Mouse (Mus musculus) midbrain, embryonic 11.5 days (tissue): ENCODE results near the gene Naxe. TPM values are rescaled to one million over a fixed set of nuclear protein-coding genes. Genes with fewer than 3 reads are reported as not detected.

Experiments
- ATAC-seq: fragments of 200-750 bp; cut with Nextera tagmentation; 2 replicates; pipeline ENCODE4 v1.8.0; 2017; ENCODE audit warnings: moderate TSS enrichment, moderate library complexity; ENCODE audit not compliant: low FRiP score
- DNase-seq: peaks from one replicate; pipeline ENCODE4 v3.0.0; 2015; ENCODE audit warnings: low spot score; ENCODE audit errors: missing footprints
- H3K27ac ChIP-seq: fragments of 300-500 bp; sonication (generic); 2 replicates; pipeline ENCODE4 v1.5.1; 2014; ENCODE audit warnings: low read depth, low read length
- H3K27me3 ChIP-seq: fragments of 300-500 bp; sonication (generic); 2 replicates; pipeline ENCODE4 v1.6.1; 2014; ENCODE audit warnings: mild to moderate bottlenecking, low read length, moderate library complexity, mixed read lengths; ENCODE audit not compliant: control insufficient read depth, insufficient read depth
- H3K36me3 ChIP-seq: fragments of 300-500 bp; sonication (generic); 2 replicates; pipeline ENCODE4 v1.6.1; 2014; ENCODE audit warnings: mild to moderate bottlenecking, low read length, moderate library complexity, mixed read lengths; ENCODE audit not compliant: control insufficient read depth, insufficient read depth
- H3K4me1 ChIP-seq: fragments of 300-500 bp; sonication (generic); 2 replicates; pipeline ENCODE4 v1.6.1; 2014; ENCODE audit warnings: low read length; ENCODE audit not compliant: control insufficient read depth, insufficient read depth
- H3K4me2 ChIP-seq: fragments of 300-500 bp; sonication (generic); 2 replicates; pipeline ENCODE4 v1.6.1; 2014; ENCODE audit warnings: mild to moderate bottlenecking, moderate library complexity
- H3K4me3 ChIP-seq: fragments of 300-500 bp; sonication (generic); 2 replicates; pipeline ENCODE4 v1.5.1; 2014; ENCODE audit warnings: low read depth, low read length
- H3K9ac ChIP-seq: fragments of 300-500 bp; sonication (generic); 2 replicates; pipeline ENCODE4 v1.6.1; 2014; ENCODE audit warnings: low read length
- H3K9me3 ChIP-seq: fragments of 300-500 bp; sonication (generic); 2 replicates; pipeline ENCODE4 v1.6.1; 2016; ENCODE audit warnings: low read length; ENCODE audit not compliant: control insufficient read depth
- WGBS: fragments of 180-500 bp; shearing (Covaris S2); extraction: QIAGEN DNeasy Blood & Tissue Kit; methylation state at CpG from one replicate; pipeline ENCODE4 v1.1.7; 2014; 5-methylcytosine and 5-hydroxymethylcytosine counted together
- polyA plus RNA-seq: library from polyadenylated mRNA; unstranded; fragments of >200 nt; fragmentation: Nextera tagmentation; extraction: Ambion mirVana; gene quantifications from 2 replicates; pipeline ENCODE4 v1.2.1, GENCODE M21; 2014

Gene Naxe
- polyA plus RNA-seq, 1 experiment from 2014 or later, result 126 TPM

DNA sequence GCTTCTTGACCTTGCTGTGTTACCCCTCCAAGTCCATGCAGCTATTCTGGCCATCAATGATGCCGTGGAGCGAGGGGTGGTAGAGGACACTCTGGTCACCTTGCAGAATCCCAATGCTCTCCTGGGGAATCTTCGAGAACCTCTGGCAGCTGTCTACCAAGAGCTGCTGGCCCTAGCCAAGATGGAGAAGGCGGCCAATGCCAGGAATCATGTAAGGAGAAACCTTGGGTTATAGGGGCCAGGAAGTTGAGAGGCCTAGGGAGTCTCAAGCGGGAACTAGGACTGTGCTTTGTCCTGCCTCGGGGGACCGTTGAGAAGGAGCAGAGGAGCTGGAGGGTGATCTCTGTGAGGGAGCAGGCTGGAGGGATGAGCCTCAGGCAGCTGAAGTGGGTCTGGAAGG is 31.8 kb upstream of the Naxe start:
- no peak for ATAC-seq
- no peak overlapping the region for H3K9ac ChIP-seq
- 92% methylated on average over 7 of the region's 7 CpGs for WGBS

DNA sequence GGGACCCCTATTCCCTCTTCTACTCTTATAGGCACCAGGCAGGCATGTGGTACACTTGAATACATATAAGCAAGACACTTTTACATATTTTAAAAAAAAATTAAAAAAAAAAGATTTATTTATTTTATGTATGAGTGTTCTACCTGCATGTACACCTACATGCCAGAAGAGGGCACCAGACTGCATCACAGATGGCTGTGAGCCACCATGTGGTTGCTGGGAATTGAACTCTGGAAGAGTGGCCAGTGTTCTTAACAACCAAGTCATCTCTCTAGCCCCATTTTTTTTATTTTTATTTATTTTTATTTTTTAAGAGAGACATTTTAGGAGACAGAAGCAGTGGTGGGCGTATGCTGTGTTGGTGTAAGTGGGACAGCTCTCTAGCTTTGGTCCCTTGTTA is 29.4 kb upstream of the Naxe start:
- Histone ChIP-seq H3K9ac (no peak overlapping the region), H3K4me1 (peaks cover under 1% of the 10 kb centered on the region; the same call in 1 of the 2 replicates), H3K4me3 (no peak overlapping the region), H3K36me3 (peaks cover 14% of the 10 kb centered on the region), H3K9me3 (no peaks in the 10 kb centered on the region), H3K27me3 (no peaks in the 10 kb centered on the region), H3K27ac (no peak overlapping the region), H3K4me2 (no peak overlapping the region)
- ATAC-seq (no peak), DNase-seq (peak; percentile 75)
- 54% methylated on average over 1 of the region's 1 CpGs for WGBS

More for the DNA sequence above, 31.8 kb upstream of the Naxe start:
- Histone ChIP-seq H3K9me3 (no peaks in the 10 kb centered on the region), H3K36me3 (peaks cover 17% of the 10 kb centered on the region), H3K27me3 (no peaks in the 10 kb centered on the region), H3K4me2 (no peak overlapping the region), H3K4me3 (no peak overlapping the region), H3K4me1 (no peaks in the 10 kb centered on the region), H3K27ac (no peak overlapping the region)
- DNase-seq, result no peak

DNA sequence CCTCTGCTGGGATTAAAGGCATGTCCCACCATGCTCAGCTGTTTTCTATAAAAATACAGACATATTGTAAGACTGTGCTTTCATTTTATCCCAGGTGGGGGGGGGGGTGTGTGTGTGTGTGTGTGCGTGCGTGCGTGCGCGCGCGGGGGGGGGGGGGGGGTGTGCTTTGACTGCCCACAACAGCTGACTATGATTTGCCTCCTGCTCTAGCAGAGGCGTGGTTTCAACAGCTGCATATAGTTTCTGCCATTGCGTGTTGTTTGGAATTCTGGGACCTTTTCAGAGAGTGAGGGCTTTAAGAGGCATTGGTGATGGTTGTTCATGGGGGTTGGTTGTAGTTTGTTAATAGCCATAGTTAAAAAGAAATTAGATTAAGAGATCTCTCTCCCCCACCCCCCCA is 27.2 kb upstream of the Naxe start:
- DNase-seq (peak; percentile 35), ATAC-seq (no peak)
- Histone ChIP-seq H3K9ac (no peak overlapping the region), H3K4me3 (no peak overlapping the region), H3K4me2 (no peak overlapping the region), H3K27me3 (no peaks in the 10 kb centered on the region), H3K36me3 (peaks cover 6% of the 10 kb centered on the region; the same call in 1 of the 2 replicates), H3K27ac (no peak overlapping the region), H3K9me3 (no peaks in the 10 kb centered on the region), H3K4me1 (peaks cover 10% of the 10 kb centered on the region; the same call in 1 of the 2 replicates)
- WGBS, result 95% methylated on average over 4 of the region's 9 CpGs

DNA sequence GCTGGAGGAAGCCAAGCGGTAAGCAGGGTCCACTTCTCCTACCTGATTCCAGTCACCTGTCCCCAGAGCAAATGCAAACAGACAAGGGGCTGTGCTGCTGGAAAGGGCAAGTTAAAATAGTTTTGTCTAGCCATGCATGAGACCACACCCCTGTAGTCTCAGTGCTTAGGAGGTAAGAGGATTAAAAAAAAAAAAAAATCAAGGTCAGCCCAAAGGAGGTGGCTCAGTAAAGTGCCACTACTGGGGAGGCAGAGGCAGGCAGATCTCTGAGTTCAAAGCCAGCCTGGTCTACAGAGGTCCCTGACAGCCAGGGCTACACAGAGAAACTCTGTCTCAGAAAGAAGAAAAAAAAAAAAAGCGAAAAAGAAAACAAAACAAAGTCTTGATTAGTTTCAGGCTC is 25.7 kb upstream of the Naxe start:
- H3K9me3 ChIP-seq, result no peaks in the 10 kb centered on the region
- no peak for DNase-seq

DNA sequence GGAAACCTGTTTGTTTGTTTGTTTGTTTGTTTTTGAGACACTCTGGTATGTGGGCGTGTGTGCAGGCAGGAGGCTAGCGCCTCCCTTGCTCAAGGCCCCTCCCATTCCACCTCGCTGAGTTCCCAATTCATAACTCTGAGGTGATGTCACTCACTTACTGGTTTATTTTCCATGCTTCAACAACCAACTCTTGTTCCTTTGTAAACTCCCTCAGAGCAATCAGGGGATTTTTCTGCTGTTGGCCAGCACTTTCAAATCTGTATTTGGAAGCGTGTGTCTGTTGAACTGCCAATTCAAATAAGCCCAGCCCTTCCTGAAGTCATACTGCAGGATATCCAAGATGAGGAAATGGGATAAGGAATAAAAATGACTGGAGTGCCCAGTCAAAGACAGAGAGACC is 24.4 kb upstream of the Naxe start:
- Histone ChIP-seq H3K4me1 (peaks cover 10% of the 10 kb centered on the region; the same call in 1 of the 2 replicates), H3K27ac (no peak overlapping the region), H3K9ac (peak overlapping the region; percentile 62; the same call in 1 of the 2 replicates), H3K27me3 (no peaks in the 10 kb centered on the region), H3K4me2 (peak overlapping the region; percentile 68), H3K36me3 (peaks cover 3% of the 10 kb centered on the region; the same call in 1 of the 2 replicates), H3K9me3 (no peaks in the 10 kb centered on the region), H3K4me3 (peak overlapping the region; percentile 61)
- ATAC-seq, result no peak
- no peak for DNase-seq
- 35% methylated on average over 4 of the region's 4 CpGs for WGBS

More for the DNA sequence above, 25.7 kb upstream of the Naxe start:
- Histone ChIP-seq H3K27me3 (no peaks in the 10 kb centered on the region), H3K4me2 (no peak overlapping the region), H3K4me3 (no peak overlapping the region), H3K36me3 (peaks cover 3% of the 10 kb centered on the region; the same call in 1 of the 2 replicates), H3K9ac (no peak overlapping the region), H3K27ac (no peak overlapping the region), H3K4me1 (peaks cover 10% of the 10 kb centered on the region; the same call in 1 of the 2 replicates)
- WGBS, result 92% methylated on average over 2 of the region's 2 CpGs
- no peak for ATAC-seq

DNA sequence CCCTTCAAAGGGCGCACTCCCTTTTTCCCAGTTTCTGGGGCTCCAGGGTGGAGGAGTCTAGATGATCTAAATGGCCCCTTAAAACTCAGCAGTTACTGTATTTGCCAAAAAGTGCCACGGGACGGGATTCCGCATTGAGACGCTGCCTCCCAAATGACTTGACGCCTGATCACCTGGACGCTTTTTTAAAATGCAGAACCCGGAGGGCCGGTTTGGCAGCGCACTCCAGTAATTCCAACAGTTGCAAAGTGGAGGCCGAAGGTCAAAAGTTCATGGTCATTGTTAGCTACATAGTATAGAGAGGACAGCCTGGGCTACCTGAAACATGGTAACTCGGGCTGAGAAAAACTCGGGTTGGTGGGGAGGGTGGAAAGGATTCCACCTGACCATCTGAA is 23.9 kb upstream of the Naxe start:
- H3K4me1 ChIP-seq, result peaks cover 10% of the 10 kb centered on the region; the same call in 1 of the 2 replicates
- peak overlapping the region; percentile 68 for H3K4me2 ChIP-seq
- H3K9me3 ChIP-seq, result no peaks in the 10 kb centered on the region
- ATAC-seq (no peak), DNase-seq (peak; percentile 86)
- peaks cover 3% of the 10 kb centered on the region; the same call in 1 of the 2 replicates for H3K36me3 ChIP-seq
- H3K9ac ChIP-seq, result peak overlapping the region; percentile 62
- no peaks in the 10 kb centered on the region for H3K27me3 ChIP-seq
- 3% methylated on average over 13 of the region's 13 CpGs for WGBS
- H3K4me3 ChIP-seq, result peak overlapping the region; percentile 61
- no peak overlapping the region for H3K27ac ChIP-seq

DNA sequence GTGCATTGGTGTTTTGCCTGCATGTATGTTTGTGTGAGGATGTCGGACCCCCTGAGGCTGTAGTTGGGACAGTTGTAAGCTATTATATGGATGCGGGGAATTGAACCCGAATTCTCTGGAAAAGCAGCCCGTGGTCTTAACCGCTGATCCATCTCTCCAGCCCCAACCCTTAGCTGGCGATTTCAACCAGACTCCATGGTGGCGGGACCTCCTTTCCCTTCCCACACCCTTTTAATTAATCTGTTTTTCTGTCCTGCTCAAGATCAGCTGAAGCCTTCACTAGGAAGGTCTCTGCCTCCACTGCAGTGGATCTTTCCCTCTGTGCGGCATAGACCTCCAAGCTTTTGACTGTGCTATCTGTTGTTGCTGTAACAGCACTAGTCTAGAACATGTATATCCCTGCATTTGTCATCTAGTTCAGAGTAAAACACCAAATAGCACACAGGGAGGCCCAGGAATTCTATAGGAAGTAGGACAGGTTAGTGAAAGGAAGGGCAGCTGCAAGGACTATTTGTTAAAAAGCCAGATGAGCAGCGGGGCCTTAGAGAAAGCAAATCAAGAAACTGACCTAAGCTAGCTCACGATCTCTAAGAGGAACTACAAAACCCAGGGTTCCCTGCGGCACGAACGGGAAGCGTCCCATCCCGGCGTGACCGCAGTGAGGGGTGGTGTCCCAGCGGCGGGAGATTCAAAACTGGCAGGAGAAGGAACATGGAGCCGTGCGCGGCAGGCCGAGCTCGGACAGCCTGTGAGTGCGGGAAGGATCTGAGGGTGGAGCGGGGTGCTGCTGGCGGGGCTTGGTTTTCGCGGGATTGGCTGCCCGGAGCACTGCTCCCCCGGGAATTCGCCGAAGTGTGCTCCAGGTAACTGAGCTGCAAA is 23.3 kb upstream of the Naxe start, which contains the start of gene Iqgap3:
TSS of gene Iqgap3 (plus strand) at position 627 of the 879 bp plus-strand sequence.
- peak within 1 kb of the TSS; percentile 68 for H3K4me2 ChIP-seq
- peak within 1 kb of the TSS; percentile 62 for H3K9ac ChIP-seq
- peaks cover 10% of the 10 kb centered on the region; the same call in 1 of the 2 replicates for H3K4me1 ChIP-seq
- 19% methylated on average over 33 of the region's 33 CpGs for WGBS
- H3K9me3 ChIP-seq, result no peaks in the 10 kb centered on the region
- no peaks in the 10 kb centered on the region for H3K27me3 ChIP-seq
- ATAC-seq (peak; percentile 93), DNase-seq (peak; percentile 98)
- H3K36me3 ChIP-seq, result peaks cover 3% of the 10 kb centered on the region; the same call in 1 of the 2 replicates
- no peak within 1 kb of the TSS for H3K27ac ChIP-seq
- peak within 1 kb of the TSS; percentile 61 for H3K4me3 ChIP-seq

DNA sequence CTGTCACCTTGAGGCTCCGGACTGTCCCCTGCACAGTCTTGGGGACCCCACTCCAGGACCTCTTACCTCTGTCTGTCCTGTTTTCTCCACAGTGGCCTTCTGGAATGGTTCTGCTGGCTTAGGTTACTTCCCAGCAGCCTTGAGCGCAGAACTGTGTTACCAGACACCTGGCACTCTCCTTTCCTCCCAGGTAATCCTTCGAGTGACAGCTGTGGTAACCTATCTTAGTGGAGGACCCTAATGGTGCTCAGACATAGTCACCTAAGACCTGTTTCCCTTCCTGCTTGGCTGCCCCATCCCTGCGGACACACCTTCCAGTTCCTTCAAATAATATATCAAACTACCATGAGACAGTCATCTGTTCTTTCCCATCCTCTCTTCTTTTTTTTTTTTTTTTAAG is 19.9 kb upstream of the Naxe start, which contains the start of gene Ttc24:
TSS of gene Ttc24 (minus strand) at position 101 of the 400 bp plus-strand sequence.
- 85% methylated on average over 4 of the region's 4 CpGs for WGBS
- H3K9me3 ChIP-seq, result no peaks in the 10 kb centered on the region
- no peak within 1 kb of the TSS for H3K9ac ChIP-seq

DNA sequence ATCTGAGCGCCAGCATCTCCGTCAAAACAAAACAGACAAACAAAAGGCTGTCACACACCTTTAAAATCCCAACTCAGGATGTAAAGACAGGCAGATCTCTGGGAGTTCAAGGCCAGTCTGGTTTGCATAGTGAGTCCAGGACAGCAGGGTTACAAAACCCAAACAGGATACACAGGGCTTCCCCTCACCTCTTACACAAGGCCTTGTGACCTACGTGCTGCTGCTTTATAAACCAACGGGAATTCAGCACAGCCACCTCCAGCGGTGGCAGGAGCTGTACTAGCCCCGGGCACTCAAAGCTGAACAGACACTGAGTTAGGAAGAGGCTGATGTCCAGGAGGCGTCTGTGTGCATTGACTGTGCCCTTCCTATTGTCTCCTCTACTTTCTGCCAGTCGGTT is 19.1 kb upstream of the Naxe start:
- Histone ChIP-seq H3K27me3 (no peaks in the 10 kb centered on the region), H3K4me2 (no peak overlapping the region), H3K9me3 (no peaks in the 10 kb centered on the region), H3K36me3 (no peaks in the 10 kb centered on the region), H3K27ac (no peak overlapping the region), H3K4me3 (no peak overlapping the region), H3K4me1 (peaks cover 7% of the 10 kb centered on the region; the same call in 1 of the 2 replicates), H3K9ac (no peak overlapping the region)
- 40% methylated on average over 8 of the region's 8 CpGs for WGBS
- ATAC-seq (no peak), DNase-seq (peak; percentile 61)

More for the DNA sequence above, 19.9 kb upstream of the Naxe start, which contains the start of gene Ttc24:
- Histone ChIP-seq H3K27ac (no peak within 1 kb of the TSS), H3K4me1 (peaks cover 10% of the 10 kb centered on the region; the same call in 1 of the 2 replicates), H3K27me3 (no peaks in the 10 kb centered on the region), H3K36me3 (no peaks in the 10 kb centered on the region), H3K4me2 (no peak within 1 kb of the TSS), H3K4me3 (no peak within 1 kb of the TSS)
- DNase-seq, result peak; percentile 53
- ATAC-seq, result no peak
